Mouse (Mus musculus): Measurements from ENCODE around the gene Tmem263. TPM values are rescaled to one million over a fixed set of nuclear protein-coding genes. Genes with fewer than 3 reads are reported as not detected.
A peak's percentile ranks its signal among the peaks of the same experiment; 100 is the strongest.

Tmem263 gene
- polyA plus RNA-seq (2012; rRNA removed) = 16.0 and 16.6 TPM in 2 replicates

DNA sequence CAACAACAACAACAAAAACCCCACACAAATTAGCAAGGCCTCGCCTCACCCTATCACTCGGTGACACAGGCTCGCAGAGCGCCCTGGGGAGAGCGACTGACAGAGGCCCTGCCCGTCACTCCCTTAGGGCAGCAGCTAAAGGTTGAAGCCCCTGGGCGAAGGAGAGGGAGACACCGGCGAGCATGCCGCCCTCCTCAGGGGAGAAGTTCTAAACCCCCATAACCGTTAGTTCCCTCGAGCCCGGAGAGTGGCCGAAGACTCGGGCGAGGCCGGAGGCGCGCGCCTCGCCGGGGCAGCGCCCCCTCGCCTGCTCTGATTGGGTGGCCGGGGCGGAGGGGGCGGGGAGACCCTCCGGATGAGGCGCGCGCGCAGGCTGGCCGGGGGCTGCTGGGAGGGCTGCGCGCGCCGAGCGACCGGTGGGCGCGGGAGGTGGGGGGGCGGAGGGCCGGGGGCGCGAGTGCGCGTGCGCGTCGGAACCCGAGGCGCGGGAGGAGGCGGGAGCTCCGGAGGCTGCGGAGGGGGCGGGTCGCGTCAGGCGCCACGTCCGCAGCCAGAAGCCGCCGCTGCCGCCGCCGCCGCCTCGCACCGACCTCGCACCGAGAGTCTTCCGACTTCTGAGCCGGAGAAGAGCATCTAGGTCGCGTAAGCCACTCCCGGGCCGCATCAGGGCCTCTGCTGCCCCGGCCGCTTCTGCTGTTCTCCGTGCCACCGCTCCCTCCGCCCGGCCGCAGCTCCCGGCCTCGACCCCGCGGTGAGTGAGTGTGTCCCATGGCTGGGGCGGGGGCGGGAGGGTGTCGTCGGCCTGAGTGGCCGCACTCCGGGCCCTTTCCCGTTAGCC lies at the start of gene Tmem263, which contains the start of gene Fhl4:
Gene Tmem263 (plus strand): TSS at position 381 of the 838 bp plus-strand sequence.
Gene Fhl4 (minus strand): TSS at position 249 of the 838 bp plus-strand sequence.
- H3K4me1 ChIP-seq (ENCODE audit: control insufficient read depth, insufficient read depth, low read length) = no peaks in the 10 kb centered on the region; the same call in 1 of the 2 replicates
- H3K27ac ChIP-seq (ENCODE audit: insufficient read depth, low read length) = peak within 1 kb of the TSS; percentile 97
- peak within 1 kb of the TSS; percentile 99 for H3K4me3 ChIP-seq (ENCODE audit: insufficient read depth, low read length)
- TF ChIP-seq POLR2A (IDR thresholded peaks at IDR 0.05; ENCODE audit: extremely low read depth, insufficient read depth, low read length) = peak; percentile 42; the same call in 1 of the 2 replicates
- no peak for TF ChIP-seq CTCF (IDR thresholded peaks at IDR 0.05; ENCODE audit: extremely low read depth, insufficient read depth, low read length)

DNA sequence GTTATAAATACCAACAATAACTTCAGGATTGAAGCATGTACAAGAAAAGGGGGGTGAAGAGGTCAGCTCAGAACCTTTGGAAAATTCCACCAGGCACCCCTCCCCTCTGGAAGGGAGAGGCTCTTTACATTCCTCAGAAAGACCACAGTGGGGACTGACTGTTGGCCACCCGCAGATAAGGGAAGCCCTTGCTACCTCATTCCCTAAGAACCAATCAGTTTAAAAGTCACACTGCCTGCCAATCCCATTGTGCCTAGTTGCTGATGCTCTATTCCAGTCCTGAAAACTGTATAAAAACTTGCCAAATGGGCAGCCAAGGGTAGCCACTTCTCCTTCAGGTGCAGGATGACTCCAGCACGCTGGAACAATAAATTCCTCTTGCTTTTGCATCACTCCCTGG lies 47.6 kb upstream of the Tmem263 start:
- Histone ChIP-seq H3K27ac (ENCODE audit: insufficient read depth, low read length) (no peak overlapping the region), H3K4me3 (ENCODE audit: insufficient read depth, low read length) (no peak overlapping the region), H3K4me1 (ENCODE audit: control insufficient read depth, insufficient read depth, low read length) (no peaks in the 10 kb centered on the region)
- TF ChIP-seq CTCF (IDR thresholded peaks at IDR 0.05; ENCODE audit: extremely low read depth, insufficient read depth, low read length) (no peak), POLR2A (IDR thresholded peaks at IDR 0.05; ENCODE audit: extremely low read depth, insufficient read depth, low read length) (no peak)

DNA sequence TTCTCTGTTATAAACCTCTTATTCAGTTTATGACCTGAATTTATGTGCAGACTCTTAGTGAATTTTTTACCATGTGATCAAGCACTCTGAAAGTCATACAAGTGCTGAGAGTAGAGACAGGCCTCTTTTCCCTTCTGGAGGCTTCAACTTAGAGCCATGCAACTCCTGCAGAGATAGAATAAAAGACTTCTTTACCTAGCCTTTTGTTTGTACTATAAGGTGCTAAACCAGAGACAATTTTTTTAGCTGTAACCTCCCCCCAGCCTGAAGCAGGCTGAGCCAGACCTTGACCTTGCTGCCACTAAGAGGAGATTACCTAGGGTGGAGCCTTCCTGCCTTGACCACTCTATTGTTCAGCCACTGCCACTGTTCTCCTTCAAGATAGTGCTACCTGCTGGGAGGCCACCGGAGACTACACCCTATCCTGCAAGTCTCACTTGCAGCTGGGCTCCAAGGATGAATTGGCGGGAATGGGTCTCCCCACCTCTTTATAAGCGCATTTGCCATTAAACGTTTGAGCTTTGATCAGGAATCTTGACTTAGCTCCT lies 30.7 kb upstream of the Tmem263 start:
- Histone ChIP-seq H3K27ac (ENCODE audit: insufficient read depth, low read length) (no peak overlapping the region), H3K4me1 (ENCODE audit: control insufficient read depth, insufficient read depth, low read length) (no peaks in the 10 kb centered on the region), H3K4me3 (ENCODE audit: insufficient read depth, low read length) (no peak overlapping the region)
- TF ChIP-seq POLR2A (IDR thresholded peaks at IDR 0.05; ENCODE audit: extremely low read depth, insufficient read depth, low read length) (no peak), CTCF (IDR thresholded peaks at IDR 0.05; ENCODE audit: extremely low read depth, insufficient read depth, low read length) (no peak)

DNA sequence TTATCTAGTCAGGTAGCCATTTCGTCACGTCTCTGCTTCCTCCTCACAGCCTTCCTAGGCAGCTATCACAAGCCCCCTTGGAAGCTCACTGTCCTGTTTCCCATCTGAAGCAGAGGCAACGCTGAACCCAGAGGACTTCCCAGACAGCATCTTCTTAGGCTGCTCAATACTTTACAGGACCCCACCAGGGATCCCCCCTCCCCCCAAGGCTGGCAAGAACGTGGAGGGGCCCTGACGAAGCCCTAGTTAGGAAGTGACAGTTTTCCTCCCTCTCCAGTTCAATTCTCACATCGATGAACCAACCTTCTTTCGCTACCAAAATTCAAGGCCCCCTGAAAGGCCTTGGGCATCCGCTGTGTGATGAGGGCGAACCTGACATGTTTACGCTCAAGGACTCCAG lies 586 bp upstream of the Tmem263 start:
- Histone ChIP-seq H3K4me3 (ENCODE audit: insufficient read depth, low read length) (peak overlapping the region; percentile 99), H3K4me1 (ENCODE audit: control insufficient read depth, insufficient read depth, low read length) (no peaks in the 10 kb centered on the region; the same call in 1 of the 2 replicates), H3K27ac (ENCODE audit: insufficient read depth, low read length) (peak overlapping the region; percentile 60; the same call in 1 of the 2 replicates)
- TF ChIP-seq POLR2A (IDR thresholded peaks at IDR 0.05; ENCODE audit: extremely low read depth, insufficient read depth, low read length) = no peak
- no peak for TF ChIP-seq CTCF (IDR thresholded peaks at IDR 0.05; ENCODE audit: extremely low read depth, insufficient read depth, low read length)

DNA sequence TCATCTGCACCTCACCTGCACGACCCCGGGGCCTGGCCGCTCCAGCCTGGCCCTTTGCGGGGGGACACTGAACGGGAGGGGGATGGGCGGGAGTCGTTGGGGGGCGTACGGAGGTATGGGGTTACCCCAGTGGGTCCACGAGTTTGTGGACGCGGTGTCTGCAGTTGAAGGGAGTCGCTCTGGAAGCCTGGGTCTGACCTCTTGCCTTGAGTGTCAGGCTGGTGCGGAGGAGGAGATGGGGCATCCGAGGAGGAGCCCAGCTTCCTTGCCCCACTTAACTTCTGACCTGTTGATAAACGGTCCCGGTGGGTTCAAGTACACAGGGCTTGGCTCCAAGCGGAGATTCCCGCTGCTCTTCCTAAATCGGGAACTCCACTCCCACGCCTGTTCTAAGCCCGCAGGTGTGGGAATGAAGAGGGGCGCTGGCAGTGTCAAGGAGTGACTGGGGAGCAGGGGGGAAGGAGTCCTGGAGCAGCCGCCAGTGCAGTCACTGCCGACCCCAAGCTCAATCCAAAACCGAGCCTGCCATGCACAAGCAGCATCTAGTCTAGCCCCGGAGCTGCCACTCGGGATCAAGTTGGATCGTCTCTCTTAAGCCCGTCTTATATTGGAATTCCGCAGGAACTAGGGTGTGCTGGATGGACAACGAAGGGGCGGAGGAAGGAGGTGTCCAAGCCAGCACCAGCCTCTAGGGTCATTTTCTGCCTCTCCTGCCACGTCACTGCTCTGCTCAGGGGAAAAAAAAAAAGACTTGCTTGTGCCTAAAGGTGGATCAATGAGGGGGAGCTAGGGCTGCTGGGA lies 858 bp downstream of the Tmem263 start:
- H3K4me3 ChIP-seq (ENCODE audit: insufficient read depth, low read length) = peak overlapping the region; percentile 99
- TF ChIP-seq CTCF (IDR thresholded peaks at IDR 0.05; ENCODE audit: extremely low read depth, insufficient read depth, low read length) = no peak
- TF ChIP-seq POLR2A (IDR thresholded peaks at IDR 0.05; ENCODE audit: extremely low read depth, insufficient read depth, low read length) = no peak
- H3K4me1 ChIP-seq (ENCODE audit: control insufficient read depth, insufficient read depth, low read length) = no peaks in the 10 kb centered on the region; the same call in 1 of the 2 replicates
- peak overlapping the region; percentile 97 for H3K27ac ChIP-seq (ENCODE audit: insufficient read depth, low read length)

DNA sequence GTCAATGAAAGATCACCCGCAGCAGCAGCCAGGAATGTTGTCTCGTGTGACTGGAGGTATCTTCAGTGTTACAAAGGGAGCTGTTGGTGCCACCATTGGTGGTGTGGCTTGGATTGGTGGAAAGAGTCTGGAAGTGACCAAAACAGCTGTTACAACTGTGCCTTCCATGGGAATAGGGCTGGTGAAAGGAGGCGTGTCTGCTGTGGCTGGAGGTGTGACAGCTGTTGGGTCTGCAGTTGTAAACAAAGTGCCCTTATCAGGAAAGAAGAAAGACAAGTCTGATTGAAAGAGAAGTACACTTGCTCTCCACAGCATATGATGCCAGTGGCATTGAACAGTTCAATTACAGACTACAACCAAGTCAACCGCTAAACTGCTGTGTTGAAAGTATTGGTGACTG lies 12.0 kb downstream of the Tmem263 start:
- Histone ChIP-seq H3K27ac (ENCODE audit: insufficient read depth, low read length) (no peak overlapping the region), H3K4me1 (ENCODE audit: control insufficient read depth, insufficient read depth, low read length) (no peaks in the 10 kb centered on the region), H3K4me3 (ENCODE audit: insufficient read depth, low read length) (no peak overlapping the region)
- TF ChIP-seq CTCF (IDR thresholded peaks at IDR 0.05; ENCODE audit: extremely low read depth, insufficient read depth, low read length) = no peak
- no peak for TF ChIP-seq POLR2A (IDR thresholded peaks at IDR 0.05; ENCODE audit: extremely low read depth, insufficient read depth, low read length)

DNA sequence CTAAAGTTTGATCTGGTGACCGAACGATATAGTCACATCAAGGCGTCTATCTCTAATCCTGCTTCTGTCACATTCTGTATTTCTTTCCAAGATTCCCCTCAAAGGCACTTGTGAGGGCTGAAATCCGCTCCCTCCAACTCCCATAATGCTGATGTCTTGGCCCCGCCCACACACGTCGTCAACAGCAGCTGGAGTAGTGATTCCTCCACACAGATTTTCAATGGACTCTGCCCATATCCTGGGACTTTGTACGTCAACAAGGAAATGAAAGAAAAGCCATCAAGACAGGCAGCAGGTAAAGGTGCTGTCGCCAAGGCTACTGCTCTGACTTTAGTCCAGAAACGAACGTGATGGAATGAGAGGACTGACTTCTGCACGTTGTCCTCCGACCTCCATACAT lies 22.8 kb downstream of the Tmem263 start:
- Histone ChIP-seq H3K4me1 (ENCODE audit: control insufficient read depth, insufficient read depth, low read length) (peaks cover 2% of the 10 kb centered on the region; the same call in 1 of the 2 replicates), H3K4me3 (ENCODE audit: insufficient read depth, low read length) (no peak overlapping the region), H3K27ac (ENCODE audit: insufficient read depth, low read length) (no peak overlapping the region)
- TF ChIP-seq POLR2A (IDR thresholded peaks at IDR 0.05; ENCODE audit: extremely low read depth, insufficient read depth, low read length) (no peak), CTCF (IDR thresholded peaks at IDR 0.05; ENCODE audit: extremely low read depth, insufficient read depth, low read length) (no peak)

DNA sequence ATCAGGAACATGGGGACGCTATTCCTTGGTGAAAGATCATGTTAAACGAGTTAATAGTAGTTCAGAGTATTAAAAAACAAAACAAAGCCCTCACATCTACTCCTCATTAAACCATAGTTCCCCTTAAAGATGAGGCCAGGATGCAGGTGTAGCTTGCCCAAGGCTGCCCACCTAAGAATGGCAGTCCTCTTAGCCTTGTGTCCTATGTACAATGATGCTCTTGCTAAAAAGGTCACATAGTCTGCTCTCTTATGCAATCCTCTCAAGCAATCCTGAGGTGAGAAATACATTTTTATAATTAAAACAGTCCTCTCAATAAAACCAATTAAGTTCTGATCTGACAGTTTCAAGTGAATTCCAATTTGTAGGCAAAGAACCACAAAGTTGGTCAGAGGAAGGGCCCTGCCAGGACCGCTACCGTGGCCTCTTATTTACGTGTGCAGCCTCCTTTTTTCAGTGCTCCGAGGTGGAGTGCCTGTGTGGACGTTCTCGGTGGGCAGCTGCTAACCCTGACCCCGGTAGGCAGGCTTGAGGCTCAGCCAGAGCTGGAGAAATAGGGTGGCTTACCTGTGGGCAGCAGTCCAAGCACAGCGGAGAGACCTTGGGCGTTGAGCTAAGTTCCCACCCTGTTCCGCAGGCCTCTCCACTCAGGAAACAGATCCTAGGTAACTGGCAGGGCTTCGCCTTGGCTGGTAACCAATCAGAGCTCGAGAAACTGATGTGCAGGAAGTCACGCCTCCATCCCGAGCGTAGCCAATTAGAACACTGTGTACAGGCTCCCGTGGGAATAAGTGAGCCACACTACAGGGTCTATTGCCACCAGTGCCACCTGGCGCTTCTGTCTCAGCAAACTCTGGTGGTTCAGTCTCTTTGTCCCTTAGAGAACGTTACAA lies 25.2 kb downstream of the Tmem263 start, which contains the start of gene Mterf2:
Gene Mterf2 (minus strand): TSS at position 633 of the 893 bp plus-strand sequence.
- peak within 1 kb of the TSS; percentile 85 for H3K4me3 ChIP-seq (ENCODE audit: insufficient read depth, low read length)
- peaks cover 2% of the 10 kb centered on the region; the same call in 1 of the 2 replicates for H3K4me1 ChIP-seq (ENCODE audit: control insufficient read depth, insufficient read depth, low read length)
- TF ChIP-seq CTCF (IDR thresholded peaks at IDR 0.05; ENCODE audit: extremely low read depth, insufficient read depth, low read length) (no peak), POLR2A (IDR thresholded peaks at IDR 0.05; ENCODE audit: extremely low read depth, insufficient read depth, low read length) (peak; percentile 54; the same call in 1 of the 2 replicates)
- 0 out of 2 replicates have a peak within 1 kb of the TSS, but pooled peaks have one; percentile 20 for H3K27ac ChIP-seq (ENCODE audit: insufficient read depth, low read length)

Measured in cortical plate, adult 2 months (tissue).